ENCODE assay signal across 14 mouse cellular contexts in genomic region chr2:93649243-93649870, GRCm38 (mm10). TPM values are rescaled to one million over a fixed set of nuclear protein-coding genes. Genes with fewer than 3 reads are reported as not detected.
DNase-seq lines count a peak whose midpoint lies in the region; ATAC-seq lines count a peak whose summit lies in the region.
"Had no signal": no experiment of that assay in that cellular context is flagged by ENCODE, and none has a peak within 500 bp of the region (broad histone marks: within the 10 kb centered on the region; RNA-seq: fewer than 3 reads in every experiment).

No protein-coding gene starts in this region.

- peak; percentile 41; the same call in 1 of the 2 replicates for ATAC-seq in midbrain, embryonic 13.5 days
- ATAC-seq in midbrain, embryonic 14.5 days (ENCODE audit: low FRiP score, low TSS enrichment), result no peak
- peak; percentile 56 for ATAC-seq in embryonic facial prominence, embryonic 15.5 days (ENCODE audit: insufficient number of reproducible peaks, low FRiP score, low TSS enrichment, low read depth)

- H3K9ac ChIP-seq in midbrain, embryonic 13.5 days (replicated peaks), result no peak overlapping the region
- H3K9ac ChIP-seq in midbrain, embryonic 14.5 days (replicated peaks; ENCODE audit: low read length), result no peak overlapping the region
- no peak overlapping the region for H3K9ac ChIP-seq in embryonic facial prominence, embryonic 15.5 days
- H3K9ac ChIP-seq: heart, embryonic 12.5 days; liver, embryonic 14.5 days had no signal

- H3K4me2 ChIP-seq in midbrain, embryonic 13.5 days (replicated peaks), result no peak overlapping the region
- no peak overlapping the region for H3K4me2 ChIP-seq in midbrain, embryonic 14.5 days (ENCODE audit: low read length)
- H3K4me2 ChIP-seq in embryonic facial prominence, embryonic 15.5 days (replicated peaks), result peak overlapping the region; percentile 53
- H3K4me2 ChIP-seq: heart, embryonic 12.5 days had no signal

- H3K27ac ChIP-seq in midbrain, embryonic 13.5 days, result no peak overlapping the region
- no peak overlapping the region for H3K27ac ChIP-seq in midbrain, embryonic 14.5 days (replicated peaks; ENCODE audit: low read depth, low read length)
- peak overlapping the region; percentile 82 for H3K27ac ChIP-seq in embryonic facial prominence, embryonic 15.5 days (replicated peaks)
- H3K27ac ChIP-seq: kidney, postnatal 0 days; liver, embryonic 14.5 days had no signal

- peaks cover 92% of the 10 kb centered on the region for H3K27me3 ChIP-seq in midbrain, embryonic 13.5 days
- H3K27me3 ChIP-seq in midbrain, embryonic 14.5 days (ENCODE audit: control insufficient read depth, insufficient read depth, low read length), result peaks cover 70% of the 10 kb centered on the region
- H3K27me3 ChIP-seq in embryonic facial prominence, embryonic 15.5 days, result peaks cover 48% of the 10 kb centered on the region

- no peak for DNase-seq in midbrain, embryonic 14.5 days
- DNase-seq in left cerebral cortex, adult 8-10 months (ENCODE audit: low spot score in 2 of 2), result peak; percentile 10 to 61
- DNase-seq in telencephalon, adult 2 months (ENCODE audit: low read depth, low spot score), result peak; percentile 15
- DNase-seq in thymus, postnatal 14 days, result no peak
- no peak for DNase-seq in urinary bladder, postnatal 25 days (ENCODE audit: low spot score)
- DNase-seq: adrenal gland, postnatal 36 days; cerebellum, adult 11 months; retina, postnatal 1 day had no signal

- 12% methylated on average over 4 of the region's 4 CpGs for WGBS in midbrain, embryonic 13.5 days
- WGBS in midbrain, embryonic 14.5 days, result 18% methylated on average over 4 of the region's 4 CpGs
- WGBS in embryonic facial prominence, embryonic 15.5 days, result 16% methylated on average over 4 of the region's 4 CpGs

- H3K9me3 ChIP-seq in midbrain, embryonic 13.5 days, result no peaks in the 10 kb centered on the region
- H3K9me3 ChIP-seq in midbrain, embryonic 14.5 days (ENCODE audit: control insufficient read depth, low read length), result no peaks in the 10 kb centered on the region
- H3K9me3 ChIP-seq in embryonic facial prominence, embryonic 15.5 days (replicated peaks), result no peaks in the 10 kb centered on the region
- H3K9me3 ChIP-seq: heart, embryonic 12.5 days had no signal

- no peak overlapping the region for H3K4me3 ChIP-seq in midbrain, embryonic 13.5 days (replicated peaks)
- H3K4me3 ChIP-seq in midbrain, embryonic 14.5 days (replicated peaks; ENCODE audit: low read depth, low read length), result no peak overlapping the region
- H3K4me3 ChIP-seq in embryonic facial prominence, embryonic 15.5 days (replicated peaks), result peak overlapping the region; percentile 60
- H3K4me3 ChIP-seq: heart, embryonic 12.5 days had no signal

- no peaks in the 10 kb centered on the region for H3K36me3 ChIP-seq in midbrain, embryonic 13.5 days
- no peaks in the 10 kb centered on the region for H3K36me3 ChIP-seq in midbrain, embryonic 14.5 days (ENCODE audit: control insufficient read depth, insufficient read depth, low read length)
- H3K36me3 ChIP-seq in embryonic facial prominence, embryonic 15.5 days, result no peaks in the 10 kb centered on the region
- H3K36me3 ChIP-seq: heart, embryonic 12.5 days had no signal

- H3K4me1 ChIP-seq in midbrain, embryonic 13.5 days (replicated peaks), result peaks cover 10% of the 10 kb centered on the region
- H3K4me1 ChIP-seq in midbrain, embryonic 14.5 days (ENCODE audit: control insufficient read depth, insufficient read depth, low read length), result no peaks in the 10 kb centered on the region
- H3K4me1 ChIP-seq in embryonic facial prominence, embryonic 15.5 days, result peaks cover 63% of the 10 kb centered on the region

RNA-seq across cellular contexts. Expression of gene Alx4, which starts 7.2 kb away (rescaled TPM):
- 0.63 and 0.74 TPM in 2 replicates for polyA plus RNA-seq in midbrain, embryonic 13.5 days (2015; fragmentation: Nextera tagmentation; extraction: Ambion mirVana)
- polyA plus RNA-seq in midbrain, embryonic 14.5 days (2014; fragmentation: Nextera tagmentation; extraction: Ambion mirVana), result 0.05 and 0.80 TPM in 2 replicates
- 14.3 and 14.9 TPM in 2 replicates for polyA plus RNA-seq in embryonic facial prominence, embryonic 15.5 days (2015; fragmentation: Nextera tagmentation; extraction: Ambion mirVana)
- total RNA-seq in left cerebral cortex, adult 8-10 months (2022), result 1 to 10 TPM in 2 of 4 experiments, under 1 TPM in 2; 0.91 to 1.8 (median 1.2) TPM
- polyA plus RNA-seq: stomach, embryonic 14.5 days had no signal

Comparison
In these comparisons a context has a peak if more than half of its experiments do, and no peak if none do; other contexts are left out.
1. DNase-seq: peak in left cerebral cortex, adult 8-10 months (2 of 2) and telencephalon, adult 2 months (single experiment); none in midbrain, embryonic 14.5 days (single experiment), thymus, postnatal 14 days (single experiment) and urinary bladder, postnatal 25 days (single experiment).